Mouse (Mus musculus) heart, postnatal 4 days (tissue): Measurements from ENCODE around the gene Nras. TPM values are rescaled to one million over a fixed set of nuclear protein-coding genes. Genes with fewer than 3 reads are reported as not detected.
A peak's percentile ranks its signal among the peaks of the same experiment; 100 is the strongest.

ENCODE experiments used
- DNase-seq: peaks from one replicate; pipeline ENCODE4 v3.0.0; 2021
- total RNA-seq, 2 experiments: library from RNA; stranded (reverse); gene quantifications; 2 replicates each; pipeline ENCODE4 v1.2.3; 2021

Gene Nras
- total RNA-seq, result 100 to 1,000 TPM; 120 to 122 TPM

DNA sequence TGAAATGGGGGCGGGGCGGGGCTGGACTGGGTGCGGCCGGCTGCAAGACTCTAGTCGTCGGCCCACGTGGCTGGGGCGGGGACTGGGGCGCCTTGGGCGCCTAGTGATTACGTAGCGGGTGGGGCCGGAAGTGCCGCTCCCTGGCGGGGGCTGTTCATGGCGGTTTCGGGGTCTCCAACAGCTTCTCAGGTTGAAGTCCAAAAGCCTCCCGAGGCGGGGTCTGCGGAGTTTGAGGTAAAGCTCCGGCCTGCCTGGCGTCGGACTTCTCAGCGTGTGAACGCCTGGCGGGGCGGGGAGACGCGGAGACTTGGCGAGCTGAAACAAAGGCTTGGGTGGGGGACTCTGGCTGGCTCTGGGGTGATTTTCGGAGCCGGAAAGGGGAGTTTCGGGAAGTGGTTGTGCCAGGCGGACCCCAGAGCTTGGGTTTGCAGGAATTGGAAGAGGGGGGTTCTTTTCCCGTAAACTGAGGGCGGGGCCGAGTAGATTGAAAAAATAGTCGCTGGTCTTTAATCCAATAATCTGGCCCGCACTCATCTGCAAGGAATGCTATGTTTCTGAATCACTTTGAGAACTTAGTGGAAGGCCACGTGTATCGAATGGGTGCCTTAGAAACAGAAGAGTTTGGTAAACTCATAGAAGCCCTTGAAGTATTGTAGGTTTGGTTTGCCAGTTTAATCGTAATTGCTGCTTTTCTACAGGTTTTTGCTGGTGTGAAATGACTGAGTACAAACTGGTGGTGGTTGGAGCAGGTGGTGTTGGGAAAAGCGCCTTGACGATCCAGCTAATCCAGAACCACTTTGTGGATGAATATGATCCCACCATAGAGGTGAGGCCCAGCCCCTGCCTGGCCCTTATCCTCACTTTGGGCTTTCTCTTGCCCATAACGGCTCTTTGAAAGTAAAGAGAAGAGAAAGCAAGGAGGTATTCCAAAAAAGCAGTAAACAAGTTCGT lies at the start of gene Nras:
Nras (plus strand) TSS at position 79 of the 951 bp plus-strand sequence.
- DNase-seq, result peak; percentile 97

DNA sequence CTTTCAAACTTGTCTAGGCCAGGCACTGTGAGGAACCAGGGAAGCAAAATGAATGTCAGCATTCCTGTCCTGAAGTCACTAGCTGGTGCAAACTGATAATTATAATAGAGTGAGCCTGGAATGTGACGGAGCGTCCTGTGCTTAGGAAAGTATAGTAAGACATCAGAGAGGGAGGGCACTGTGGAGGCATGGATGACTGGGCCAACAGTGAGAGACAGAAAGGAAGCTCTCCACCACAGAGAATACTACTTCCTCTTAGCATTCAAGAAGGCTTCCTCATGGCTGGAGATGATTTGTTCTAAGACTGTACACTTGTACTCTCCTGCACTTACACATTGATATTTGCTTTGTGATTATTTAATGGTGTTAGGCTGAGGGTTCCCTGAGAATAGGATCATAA lies 40.7 kb upstream of the Nras start:
- DNase-seq, result no peak

DNA sequence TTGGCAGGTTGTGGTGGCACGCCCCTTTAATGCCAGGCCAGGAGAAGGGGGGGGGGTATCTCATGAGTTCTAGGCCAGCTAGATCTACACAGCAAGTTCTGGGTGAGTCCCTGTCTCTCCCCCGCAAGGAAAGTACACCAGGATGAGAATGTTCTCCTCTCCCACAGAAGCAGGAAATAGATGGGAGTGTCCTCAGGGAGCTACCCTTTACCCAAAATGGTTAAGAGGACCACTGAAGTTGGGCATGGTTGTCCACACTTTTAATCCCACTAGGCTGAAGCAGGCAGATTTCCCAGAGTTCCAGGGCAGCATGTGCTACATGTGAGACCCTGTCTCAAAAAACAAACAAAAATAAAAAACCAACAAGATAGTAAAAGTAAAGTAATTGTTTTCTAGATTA lies 38.6 kb upstream of the Nras start:
- no peak for DNase-seq

DNA sequence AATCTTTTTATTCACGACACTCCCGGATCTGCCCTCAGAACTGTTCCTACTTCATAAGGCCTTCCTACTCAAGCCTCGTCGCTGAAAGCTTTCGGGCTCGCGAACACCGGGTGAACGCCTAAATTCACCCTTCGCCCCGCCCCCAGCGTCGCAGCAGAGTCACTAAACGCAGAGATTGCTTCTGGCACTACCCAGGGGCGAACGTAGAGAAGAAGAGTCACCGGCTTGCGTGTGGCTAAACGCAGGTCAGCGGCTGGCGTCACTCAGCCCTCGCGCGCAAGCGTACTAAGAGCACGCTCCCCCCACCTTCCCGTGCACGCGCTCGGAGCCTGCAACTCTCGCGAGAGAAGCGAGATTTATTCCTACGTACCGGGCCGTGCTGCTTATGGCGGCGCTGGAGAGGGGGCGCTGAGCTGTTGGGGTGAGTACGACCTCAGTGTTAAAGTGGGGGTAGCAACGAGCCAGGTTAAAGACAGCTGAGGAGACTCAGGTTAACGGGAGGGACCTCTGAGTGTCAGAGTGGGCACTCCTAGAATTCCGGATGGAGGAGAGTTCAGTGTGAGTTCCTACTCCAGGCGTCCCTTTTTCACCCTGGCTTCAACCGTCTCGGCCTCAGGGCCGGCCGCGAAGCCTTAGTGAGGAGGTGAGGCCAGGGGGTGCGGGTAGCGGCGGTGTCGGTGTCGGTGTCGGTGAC lies 37.7 kb upstream of the Nras start, which contains the start of gene Csde1:
Csde1 (plus strand) TSS at position 178 of the 694 bp plus-strand sequence.
- peak; percentile 97 for DNase-seq

DNA sequence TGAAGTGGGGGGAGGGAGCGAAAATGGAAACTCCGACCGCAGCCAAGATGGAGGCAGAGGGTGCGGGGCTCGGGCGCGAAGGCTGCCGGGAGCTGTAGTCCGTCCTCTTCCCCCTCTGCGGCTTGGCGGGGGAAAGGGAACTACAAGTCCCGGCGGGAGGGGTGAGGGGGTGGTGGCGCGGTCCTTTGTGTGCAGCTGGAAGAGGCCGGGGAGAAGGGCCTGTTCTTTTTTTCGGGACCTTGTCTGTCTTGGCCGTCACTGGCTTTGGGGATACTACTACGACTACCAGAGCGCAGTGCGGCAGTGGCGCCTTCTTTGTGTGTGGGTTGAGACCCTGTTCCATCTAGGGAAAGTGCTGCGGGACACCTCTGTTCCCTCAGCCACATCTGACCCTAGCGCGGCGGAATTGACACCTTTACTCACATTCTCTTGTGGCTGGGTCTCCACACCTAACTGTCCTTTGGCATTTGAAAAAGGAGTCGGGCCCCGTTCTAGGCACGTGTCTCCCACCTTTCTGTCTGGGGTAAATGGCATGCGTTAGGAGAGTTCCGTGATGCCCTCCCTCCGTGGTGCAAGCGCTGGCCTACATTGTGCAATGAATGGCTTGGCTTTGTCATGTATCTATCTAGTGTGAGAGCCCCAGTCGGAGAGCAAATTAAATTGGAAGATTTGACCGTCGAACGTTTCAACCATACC lies 37.0 kb upstream of the Nras start:
- peak; percentile 93 for DNase-seq

DNA sequence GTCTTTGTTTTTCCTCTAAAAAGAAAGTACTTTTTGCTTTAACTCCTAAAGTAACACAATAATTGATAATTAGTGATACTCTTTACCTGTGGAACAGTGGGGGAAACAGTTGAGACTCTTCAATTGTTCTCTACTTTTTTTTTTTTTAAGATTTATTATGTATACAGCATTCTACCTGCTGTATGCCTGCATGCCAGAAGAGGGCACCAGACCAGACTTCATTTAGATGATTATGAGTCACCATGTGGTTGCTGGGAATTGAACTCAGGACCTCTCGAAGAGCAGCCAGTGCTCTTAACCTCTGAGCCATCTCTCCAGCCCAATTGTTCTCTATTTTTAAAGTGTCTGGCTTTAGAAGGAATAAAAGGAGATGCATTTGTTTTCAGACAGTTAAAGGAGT lies 31.9 kb upstream of the Nras start:
- no peak for DNase-seq

DNA sequence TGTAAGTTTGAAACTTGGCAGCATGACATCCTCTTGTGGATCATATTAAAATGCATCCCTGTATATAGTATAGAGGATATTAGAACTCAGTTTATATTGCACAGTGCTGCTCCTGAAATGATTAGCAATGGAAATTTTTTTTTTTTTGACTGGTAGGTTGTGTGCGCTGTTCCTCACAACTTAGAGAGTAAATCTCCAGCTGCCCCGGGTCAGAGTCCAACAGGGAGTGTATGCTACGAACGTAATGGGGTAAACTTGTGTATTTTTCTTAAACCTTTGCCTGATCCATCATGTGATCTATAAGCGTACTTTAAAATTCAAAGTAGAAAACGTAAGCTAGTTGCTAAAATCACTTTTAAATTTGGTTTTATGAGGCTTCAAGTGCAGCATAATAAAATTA lies 17.8 kb upstream of the Nras start:
- DNase-seq, result no peak

DNA sequence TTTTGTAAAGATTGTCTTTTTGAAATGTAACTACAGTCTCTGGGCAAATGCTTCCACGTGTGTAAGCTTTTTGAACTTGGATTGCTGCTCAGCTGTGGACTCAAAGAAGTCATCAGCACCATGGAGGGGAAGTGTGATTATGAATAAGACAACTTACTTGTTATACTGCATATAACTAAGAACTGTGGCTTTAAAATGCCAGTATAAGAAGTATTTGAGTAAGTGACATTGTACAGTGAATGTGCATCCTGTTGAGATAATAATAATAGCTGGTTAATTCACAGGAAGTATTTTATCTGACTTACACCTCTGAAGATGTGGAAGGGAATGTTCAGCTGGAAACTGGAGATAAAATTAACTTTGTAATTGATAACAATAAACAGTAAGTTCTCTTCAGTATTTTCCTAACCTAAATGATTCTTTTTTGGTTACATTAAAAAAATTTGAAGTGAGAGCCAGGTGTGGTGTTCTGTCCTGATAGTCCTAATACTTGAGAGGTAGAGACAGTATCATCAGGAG lies 17.2 kb upstream of the Nras start:
- DNase-seq, result no peak

DNA sequence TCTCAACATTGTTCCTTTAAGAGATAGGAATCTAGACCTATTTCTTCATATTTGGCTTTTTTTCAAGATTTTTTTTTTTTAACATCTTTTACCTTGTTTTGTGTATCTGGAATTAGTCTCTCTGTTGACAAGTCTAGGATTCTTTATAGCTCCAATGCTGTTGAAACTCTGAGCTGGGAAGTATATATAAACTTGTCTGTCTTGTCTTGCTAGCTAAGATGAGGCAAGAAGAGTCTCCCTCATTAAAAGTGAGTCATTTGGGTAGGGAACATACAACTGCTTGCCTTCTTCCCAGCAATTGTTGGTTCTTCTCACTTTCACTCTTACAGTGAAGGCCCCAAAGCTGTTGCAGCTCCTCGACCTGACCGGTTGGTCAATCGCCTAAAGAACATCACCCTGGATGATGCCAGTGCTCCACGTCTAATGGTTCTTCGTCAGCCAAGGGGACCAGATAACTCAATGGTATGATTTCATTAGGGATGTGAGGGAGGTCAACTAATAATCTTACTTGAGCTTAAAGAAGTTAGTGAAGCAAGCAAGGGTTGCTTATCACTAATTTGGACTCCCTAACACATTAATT lies 2.0 kb upstream of the Nras start:
- no peak for DNase-seq

DNA sequence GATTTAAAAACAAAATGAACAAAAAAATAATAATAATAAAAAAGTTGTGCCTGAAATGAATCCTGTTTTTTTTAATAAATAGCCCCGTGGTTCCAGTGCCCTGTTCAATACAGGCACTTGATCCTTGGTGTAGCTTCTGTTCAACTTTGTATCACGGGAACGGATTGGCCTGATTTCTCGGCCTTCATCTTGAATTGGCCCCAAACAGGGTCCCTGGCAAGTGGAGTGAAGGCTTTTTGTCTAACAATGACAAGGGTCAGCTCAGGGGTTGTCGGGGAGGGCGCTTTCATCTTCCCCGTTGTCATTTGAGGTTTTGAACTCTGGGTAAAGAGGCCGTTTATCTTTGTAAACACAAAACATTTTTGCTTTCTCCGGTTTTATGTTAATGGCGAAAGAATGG lies 333 bp upstream of the Nras start:
- no peak for DNase-seq

DNA sequence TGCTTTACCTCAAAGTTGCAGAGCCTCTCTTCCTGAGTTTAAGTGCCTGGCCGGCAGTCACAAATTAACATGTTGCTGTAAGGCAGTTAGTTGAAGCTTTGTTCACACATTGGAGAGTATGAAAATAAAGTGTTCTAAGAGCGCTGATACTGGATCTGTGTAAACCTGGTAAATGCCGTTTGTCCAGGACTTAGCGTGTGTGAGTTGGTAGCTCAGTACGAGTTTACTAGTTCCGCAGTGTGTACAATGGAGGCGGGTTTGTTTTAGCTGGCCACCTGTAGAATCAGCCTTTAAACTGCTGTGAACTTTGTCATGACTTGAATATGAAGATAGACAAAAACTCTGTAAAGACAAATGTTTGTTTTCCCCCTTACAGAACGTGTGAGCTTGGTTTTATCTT lies 8.8 kb downstream of the Nras start:
- DNase-seq, result no peak

DNA sequence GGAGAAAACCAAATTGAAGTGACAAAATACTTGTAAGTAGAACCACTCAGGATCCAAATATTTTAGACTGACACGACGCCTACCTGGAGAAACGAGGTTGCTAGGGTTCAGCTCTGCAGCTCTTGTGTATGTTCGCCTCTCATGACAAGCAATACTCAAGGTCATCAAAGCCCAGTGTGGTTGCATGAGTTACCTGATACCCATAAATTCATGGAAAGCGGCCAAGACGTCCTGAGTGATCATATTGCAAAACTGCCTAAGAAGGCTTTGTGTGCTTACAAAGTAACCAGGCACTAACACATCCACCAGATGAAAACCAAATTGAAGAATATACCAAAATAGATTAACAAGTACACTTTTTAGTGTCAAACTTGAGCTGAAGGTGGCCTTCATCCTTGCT lies 10.9 kb downstream of the Nras start:
- no peak for DNase-seq

DNA sequence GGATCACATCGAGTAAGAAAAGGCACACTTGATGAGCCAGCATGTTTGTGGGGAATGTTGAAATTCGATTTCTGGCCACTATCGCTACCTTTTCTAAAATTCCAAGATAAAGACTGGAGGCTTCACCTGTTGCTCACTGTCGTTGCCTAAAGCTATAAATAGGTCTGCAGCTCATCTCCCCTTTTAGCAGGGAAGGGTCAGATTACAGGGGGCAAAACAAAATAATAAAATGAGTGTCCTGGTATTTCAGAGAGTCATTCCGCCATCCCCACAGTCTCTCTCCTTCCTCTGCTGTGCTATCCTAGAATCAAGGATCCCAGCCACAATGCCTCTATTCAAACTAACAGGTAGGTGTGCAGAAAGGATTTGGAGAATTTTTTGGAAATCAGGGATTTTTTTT lies 15.7 kb downstream of the Nras start, which contains the start of gene Ampd1:
Ampd1 (plus strand) TSS at position 244 of the 400 bp plus-strand sequence.
- DNase-seq, result no peak

DNA sequence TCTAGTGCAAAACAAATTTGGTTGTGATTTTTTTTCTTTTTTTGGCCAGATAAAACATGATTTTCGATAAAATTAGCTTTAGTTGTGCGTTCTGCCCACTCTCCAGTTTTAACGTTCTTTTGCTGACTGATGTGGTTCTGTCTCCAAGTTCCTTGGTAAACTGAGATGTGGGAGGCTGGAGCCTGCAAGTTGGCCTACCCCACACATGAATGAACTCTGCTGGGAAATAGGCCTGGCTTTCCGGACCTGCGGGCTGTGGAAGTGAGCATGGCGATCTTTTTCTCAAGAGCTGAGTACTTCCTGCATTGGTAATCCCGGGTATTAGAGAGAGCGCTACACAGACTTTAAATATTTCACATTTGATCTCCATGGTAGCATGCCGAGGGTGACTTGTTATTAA lies 17.8 kb downstream of the Nras start:
- DNase-seq, result no peak

DNA sequence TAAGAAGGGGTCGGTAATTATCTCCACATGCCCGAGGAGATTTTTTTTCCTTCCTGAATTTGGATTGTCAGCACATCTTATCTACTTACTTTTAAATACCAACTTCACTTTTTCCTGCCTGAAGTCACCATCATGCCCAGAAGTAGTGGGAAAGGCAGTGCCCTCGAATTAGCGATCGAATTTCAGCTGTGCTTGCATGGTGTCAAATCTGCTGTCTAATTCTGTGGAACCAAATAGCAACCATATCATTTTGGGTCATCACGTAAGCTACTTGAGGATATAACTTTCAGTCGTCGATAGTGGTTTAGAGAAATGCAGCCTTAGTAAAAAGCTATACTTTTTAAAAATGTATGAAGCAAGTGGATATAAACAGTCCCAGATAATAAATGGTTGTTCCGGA lies 18.4 kb downstream of the Nras start:
- no peak for DNase-seq

DNA sequence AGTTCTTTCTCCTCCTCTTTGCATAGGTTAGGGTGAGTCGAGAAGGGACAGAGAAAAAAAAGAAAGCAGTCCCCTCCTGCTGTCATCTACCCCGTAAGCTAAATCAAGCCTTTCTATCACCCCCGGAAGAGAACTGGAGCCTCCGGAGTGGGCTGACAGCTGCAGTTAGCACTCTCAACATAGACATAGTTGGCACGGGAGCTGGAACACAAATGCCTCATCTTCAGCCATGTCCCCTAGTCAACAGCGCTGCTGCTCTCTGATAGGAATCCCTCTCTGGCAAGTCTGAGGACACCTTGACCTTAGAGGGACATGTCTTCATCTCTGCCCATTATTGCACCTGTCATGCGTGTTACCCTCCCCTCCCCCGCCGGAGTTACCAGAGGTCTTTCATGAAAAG lies 21.2 kb downstream of the Nras start:
- DNase-seq, result peak; percentile 5

DNA sequence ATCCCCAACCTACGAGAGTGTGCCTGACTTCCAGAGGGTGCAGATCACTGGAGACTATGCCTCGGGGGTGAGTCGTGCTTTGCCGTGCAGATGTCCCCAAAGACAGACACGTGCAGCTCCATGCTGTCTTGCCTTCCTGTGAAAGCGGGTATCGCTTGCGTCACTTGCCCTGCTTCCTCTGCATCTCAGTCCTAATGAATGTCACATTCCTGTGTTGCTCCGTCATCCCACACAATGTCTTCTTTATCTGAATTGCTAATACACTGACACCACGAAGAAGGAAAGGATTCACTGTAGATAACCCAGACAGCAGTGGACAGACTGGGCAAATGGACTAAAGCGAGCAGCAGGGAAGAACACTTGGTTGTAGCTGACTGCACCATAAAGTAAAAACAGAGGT lies 23.0 kb downstream of the Nras start:
- DNase-seq, result no peak

DNA sequence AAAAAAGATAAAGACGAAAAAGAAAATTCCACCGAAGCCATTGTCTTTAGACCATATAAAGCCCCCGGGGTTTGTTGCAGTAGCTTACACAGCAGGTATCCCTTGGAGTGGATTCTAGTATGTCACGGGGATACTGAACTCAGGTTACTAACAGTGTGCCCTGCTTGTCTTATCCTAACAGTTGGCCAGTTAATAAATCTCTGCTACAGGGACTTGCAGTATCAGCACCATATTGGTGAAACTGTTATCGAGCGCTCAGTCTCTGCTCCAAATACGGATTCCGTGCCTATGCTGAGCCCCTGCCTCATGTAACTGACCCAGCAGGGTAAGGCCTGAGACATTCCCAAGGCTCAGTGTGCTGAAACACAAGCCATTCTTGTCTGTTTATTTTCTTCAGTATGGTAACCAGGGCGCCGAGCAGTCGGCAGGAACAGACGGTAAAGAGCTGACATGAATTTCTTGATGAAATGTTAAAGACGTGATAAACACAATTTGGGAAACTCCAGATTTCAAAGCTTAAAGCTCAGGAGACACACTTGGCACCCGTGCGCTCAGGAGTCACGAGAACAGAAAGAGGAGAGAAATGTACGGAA lies 23.9 kb downstream of the Nras start:
- no peak for DNase-seq

DNA sequence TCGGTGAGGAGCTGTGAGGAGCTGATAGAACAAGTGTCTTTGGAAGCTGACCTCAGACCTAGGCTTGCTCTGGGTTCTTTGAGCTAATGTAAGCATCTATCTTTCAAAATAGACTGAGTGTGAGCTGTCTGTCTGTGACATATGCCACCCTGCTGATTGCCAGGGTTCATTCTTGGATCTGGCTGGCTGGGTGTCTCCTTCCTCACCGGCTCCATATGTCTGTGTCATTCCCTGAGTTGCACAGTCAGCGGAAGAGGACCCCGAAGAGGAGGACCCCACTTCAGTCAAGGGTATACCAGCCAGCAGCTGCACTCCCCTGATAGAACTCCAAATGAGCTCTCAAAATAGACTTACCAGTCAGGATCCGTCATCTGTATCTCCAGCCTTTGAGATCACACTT lies 24.7 kb downstream of the Nras start:
- DNase-seq, result no peak

DNA sequence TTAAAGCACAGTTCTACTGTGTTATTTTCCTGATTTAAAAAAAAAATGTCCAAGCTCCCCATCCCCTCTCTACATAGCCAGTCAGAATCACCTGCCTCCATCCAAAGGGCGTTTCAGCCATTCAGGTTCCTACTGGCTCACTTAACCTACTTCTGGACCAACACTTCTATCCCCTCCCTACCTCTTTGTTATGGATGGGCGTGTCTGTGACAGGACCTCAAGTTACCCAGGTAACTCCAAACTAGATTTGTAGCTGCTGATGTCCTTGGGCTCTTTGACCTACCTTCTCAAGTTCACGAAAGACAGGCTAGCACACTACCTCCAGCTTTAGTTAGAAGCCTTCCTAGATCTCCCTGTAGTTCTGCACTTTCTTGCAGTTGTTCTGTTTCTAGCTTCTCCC lies 27.9 kb downstream of the Nras start:
- DNase-seq, result no peak

DNA sequence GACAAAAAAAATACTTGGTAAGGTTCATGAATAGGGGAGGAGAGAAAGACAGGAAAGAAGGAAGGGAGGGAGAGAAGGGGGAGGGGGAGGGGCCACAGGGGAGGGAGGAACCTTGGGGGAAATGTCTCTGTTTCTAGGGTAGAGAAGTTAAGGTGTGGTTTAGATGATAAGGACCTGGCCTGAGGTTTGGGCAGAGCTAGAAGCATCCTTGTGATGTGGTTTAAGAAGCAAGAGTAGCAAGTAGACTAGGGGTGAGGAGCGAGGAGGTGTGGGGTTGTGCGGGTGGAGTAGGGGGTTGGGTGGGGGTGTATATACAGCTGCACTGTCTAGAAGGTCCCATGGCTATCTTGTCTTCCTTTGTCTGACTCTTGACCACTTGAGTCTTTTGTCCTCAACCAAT lies 33.7 kb downstream of the Nras start:
- DNase-seq, result no peak

DNA sequence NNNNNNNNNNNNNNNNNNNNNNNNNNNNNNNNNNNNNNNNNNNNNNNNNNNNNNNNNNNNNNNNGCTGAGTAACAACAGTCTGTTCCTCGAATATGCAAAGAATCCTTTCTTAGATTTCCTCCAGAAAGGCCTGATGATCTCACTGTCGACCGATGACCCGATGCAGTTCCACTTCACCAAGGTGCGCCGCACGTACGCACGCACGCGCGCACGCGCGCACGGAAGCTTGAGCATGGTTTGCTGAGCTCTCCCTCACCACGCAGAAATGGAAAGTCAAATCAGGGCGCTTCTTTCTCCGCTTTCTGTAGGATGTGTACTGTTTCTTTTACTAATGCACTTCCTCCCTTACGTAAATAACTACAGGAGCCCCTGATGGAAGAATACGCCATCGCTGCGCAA lies 40.6 kb downstream of the Nras start:
- DNase-seq, result no peak
